Mouse (Mus musculus) E14TG2a.4 (cell line): ENCODE results near the gene Aff3.

Experiments
- H3K27me3 ChIP-seq: 2 replicates; pipeline ENCODE4 v1.6.1; 2014; ENCODE audit warnings: low read length, control low read depth; ENCODE audit not compliant: insufficient read depth
- H3K36me3 ChIP-seq: 2 replicates; pipeline ENCODE4 v1.6.1; 2014; ENCODE audit warnings: low read length, control low read depth; ENCODE audit not compliant: insufficient read depth
- H3K4me1 ChIP-seq: replicated peaks from 2 replicates; pipeline ENCODE4 v1.6.1; 2014; ENCODE audit warnings: low read depth, low read length, control low read depth
- H3K4me3 ChIP-seq: replicated peaks from 2 replicates; pipeline ENCODE4 v1.5.1; 2014; ENCODE audit warnings: mild to moderate bottlenecking, low read length
- H3K9me3 ChIP-seq: 2 replicates; pipeline ENCODE4 v1.6.1; 2014; ENCODE audit warnings: low read length, control low read depth
- CTCF ChIP-seq: conservative IDR thresholded peaks from 2 replicates; pipeline ENCODE4 v1.5.1; 2014; ENCODE audit warnings: low read length
- NANOG ChIP-seq: IDR thresholded peaks from 2 replicates; pipeline ENCODE4 v1.6.1; 2014; ENCODE audit warnings: borderline replicate concordance, low read length, mixed read lengths
- POU5F1 ChIP-seq: IDR thresholded peaks from 2 replicates; pipeline ENCODE4 v1.6.1; 2014; ENCODE audit warnings: low read length, borderline replicate concordance

Gene Aff3

DNA sequence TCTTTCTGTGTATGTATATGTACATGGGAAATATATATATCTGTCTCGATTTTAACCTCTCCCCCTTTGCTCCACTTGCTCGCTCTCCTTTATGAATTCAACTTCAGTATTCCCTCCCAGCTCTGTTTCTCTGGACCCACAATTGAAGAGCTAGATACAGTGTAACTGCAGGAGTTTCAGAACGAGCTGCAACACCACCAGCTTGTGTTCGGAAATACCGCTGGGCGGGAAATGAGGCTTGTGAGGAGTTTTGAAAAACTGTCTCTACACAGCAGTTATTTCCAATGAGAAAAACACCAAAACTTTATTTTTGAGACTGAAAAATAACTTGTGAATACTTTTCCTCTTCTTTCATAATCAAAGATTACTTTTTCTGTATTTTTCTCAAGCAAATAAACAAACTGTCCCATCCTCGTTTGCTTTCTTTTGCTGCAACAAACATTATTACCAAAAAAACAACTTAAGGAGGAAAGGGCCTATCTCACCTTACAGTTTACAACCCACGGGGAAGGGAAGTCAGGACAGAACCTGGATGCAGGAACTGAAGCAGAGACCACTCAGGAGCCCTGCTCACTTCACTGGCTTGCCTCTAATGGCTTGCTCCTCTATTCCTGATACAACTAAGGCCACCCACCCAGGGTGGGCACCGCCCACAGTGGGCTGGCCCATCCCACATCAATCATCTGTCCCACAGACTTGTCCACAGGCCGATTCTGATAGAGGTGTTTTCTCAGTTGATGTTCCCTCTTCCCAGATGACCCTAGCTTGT lies 533.9 kb downstream of the Aff3 start:
- TF ChIP-seq NANOG: no peak
- Histone ChIP-seq H3K4me1 (peaks cover 36% of the 10 kb centered on the region), H3K27me3 (peaks cover 15% of the 10 kb centered on the region; the same call in 1 of the 2 replicates), H3K9me3 (peaks cover 5% of the 10 kb centered on the region; the same call in 1 of the 2 replicates), H3K36me3 (peaks cover 15% of the 10 kb centered on the region), H3K4me3 (peak overlapping the region; percentile 95; the same call in 1 of the 2 replicates)

DNA sequence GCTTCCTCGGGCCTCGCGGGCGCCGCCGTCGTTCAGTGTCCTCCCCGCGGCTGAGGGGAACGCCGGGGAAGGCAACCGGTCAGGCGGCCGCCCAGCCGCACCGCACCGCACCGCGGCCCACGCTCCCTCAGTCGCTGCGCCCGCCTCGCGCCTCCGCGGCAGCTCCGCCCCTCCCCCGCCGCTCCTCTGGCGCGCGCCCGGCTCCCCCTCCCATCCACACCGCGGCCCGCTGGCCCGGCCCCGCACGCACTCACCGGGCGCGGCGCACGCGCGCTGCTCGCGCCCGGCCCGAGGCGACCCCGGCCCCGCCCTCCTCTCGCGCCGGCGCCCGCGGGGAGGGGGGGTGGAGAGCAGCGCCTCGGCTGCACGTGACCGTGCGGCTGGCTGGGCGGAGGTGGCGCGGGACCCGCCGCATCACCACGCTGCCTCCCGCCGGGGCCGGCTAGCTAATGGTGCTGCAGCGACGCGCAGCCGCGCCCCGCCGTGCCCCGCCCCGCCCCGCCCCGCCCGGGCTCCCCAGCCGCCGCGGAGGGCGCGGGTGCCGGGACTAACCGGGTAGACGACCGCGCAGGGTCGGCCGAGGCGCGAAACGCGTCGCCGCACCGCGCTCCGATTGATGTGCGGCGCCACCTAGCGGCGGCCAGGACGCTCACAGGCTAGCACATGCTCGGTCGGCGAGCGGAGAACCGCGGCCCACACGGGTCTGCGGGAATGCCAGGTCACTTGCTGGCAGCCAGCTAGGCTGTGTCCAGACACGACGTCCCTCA lies 535.1 kb downstream of the Aff3 start, which contains the start of gene Rev1:
TSS of gene Rev1 (minus strand) at position 301 of the 767 bp plus-strand sequence.
- Histone ChIP-seq H3K4me3 (peak within 1 kb of the TSS; percentile 95), H3K4me1 (peaks cover 47% of the 10 kb centered on the region), H3K27me3 (peaks cover 11% of the 10 kb centered on the region; the same call in 1 of the 2 replicates), H3K36me3 (peaks cover 25% of the 10 kb centered on the region), H3K9me3 (no peaks in the 10 kb centered on the region)
- TF ChIP-seq NANOG (no peak), CTCF (no peak), POU5F1 (no peak)

DNA sequence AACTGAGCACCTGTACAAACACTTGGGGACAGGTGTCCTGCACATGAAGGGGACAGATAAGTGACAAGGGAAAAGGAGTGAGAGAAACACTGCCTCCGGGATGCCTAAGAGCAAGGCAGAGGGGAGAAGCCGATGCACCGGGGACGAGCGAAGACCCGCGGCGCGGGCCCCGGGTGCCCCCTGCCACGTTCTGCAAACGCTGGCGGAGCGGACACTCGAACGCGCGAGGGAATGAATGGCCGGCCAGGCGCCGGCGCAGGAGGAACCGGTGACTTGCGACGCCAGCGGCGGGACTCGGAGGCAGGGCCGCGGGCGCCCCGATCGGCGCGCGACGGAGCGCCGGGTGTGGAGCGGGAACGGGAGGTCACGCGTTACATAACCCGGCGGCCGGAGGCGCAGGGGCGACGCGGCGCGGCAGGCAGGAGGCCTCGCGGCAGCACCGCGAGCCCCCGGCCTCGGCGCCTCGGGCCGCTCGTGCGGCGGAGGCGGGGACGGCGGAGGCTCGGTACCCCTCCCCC lies 535.8 kb downstream of the Aff3 start:
- no peaks in the 10 kb centered on the region for H3K9me3 ChIP-seq
- TF ChIP-seq CTCF (no peak), POU5F1 (no peak), NANOG (no peak)
- H3K36me3 ChIP-seq: peaks cover 29% of the 10 kb centered on the region
- H3K4me3 ChIP-seq: peak overlapping the region; percentile 95
- peaks cover 51% of the 10 kb centered on the region for H3K4me1 ChIP-seq
- H3K27me3 ChIP-seq: peaks cover 8% of the 10 kb centered on the region; the same call in 1 of the 2 replicates
